Mouse (Mus musculus) neural tube, embryonic 11.5 days (tissue): Measurements from ENCODE around the gene Map3k9. TPM values are rescaled to one million over a fixed set of nuclear protein-coding genes. Genes with fewer than 3 reads are reported as not detected.

Experiments used
- ATAC-seq: fragments of 200-750 bp; cut with Nextera tagmentation; 2 replicates; pipeline ENCODE4 v1.8.0; 2017; ENCODE audit warnings: moderate number of reproducible peaks, mild to moderate bottlenecking, moderate TSS enrichment, moderate library complexity; ENCODE audit not compliant: insufficient read depth, low FRiP score, low TSS enrichment
- DNase-seq: peaks from one replicate; pipeline ENCODE4 v3.0.0-alpha.2; 2015; ENCODE audit warnings: low spot score
- H3K27ac ChIP-seq: fragments of 300-500 bp; sonication (generic); 2 replicates; pipeline ENCODE4 v1.5.1; 2014; ENCODE audit warnings: low read depth, mild to moderate bottlenecking, low read length
- H3K27me3 ChIP-seq: fragments of 300-500 bp; sonication (generic); 2 replicates; pipeline ENCODE4 v1.6.1; 2014; ENCODE audit warnings: mild to moderate bottlenecking, low read length, mixed read lengths; ENCODE audit not compliant: control insufficient read depth, insufficient read depth
- H3K36me3 ChIP-seq: fragments of 300-500 bp; sonication (generic); 2 replicates; pipeline ENCODE4 v1.6.1; 2014; ENCODE audit warnings: mild to moderate bottlenecking, low read length, moderate library complexity, mixed read lengths; ENCODE audit not compliant: control insufficient read depth, insufficient read depth
- H3K4me1 ChIP-seq: fragments of 300-500 bp; sonication (generic); 2 replicates; pipeline ENCODE4 v1.6.1; 2014; ENCODE audit warnings: low read length, mixed read lengths; ENCODE audit not compliant: control insufficient read depth, insufficient read depth
- H3K4me2 ChIP-seq: fragments of 300-500 bp; sonication (generic); 2 replicates; pipeline ENCODE4 v1.6.1; 2014; ENCODE audit warnings: low read depth, mild to moderate bottlenecking, moderate library complexity
- H3K4me3 ChIP-seq: fragments of 300-500 bp; sonication (generic); 2 replicates; pipeline ENCODE4 v1.5.1; 2014; ENCODE audit warnings: low read depth, low read length
- H3K9ac ChIP-seq: fragments of 300-500 bp; sonication (generic); 2 replicates; pipeline ENCODE4 v1.6.1; 2014; ENCODE audit warnings: mild to moderate bottlenecking, low read length
- H3K9me3 ChIP-seq: fragments of 300-500 bp; sonication (generic); 2 replicates; pipeline ENCODE4 v1.6.1; 2016; ENCODE audit warnings: low read length; ENCODE audit not compliant: control insufficient read depth
- WGBS: fragments of 180-500 bp; shearing (Covaris S2); extraction: QIAGEN DNeasy Blood & Tissue Kit; methylation state at CpG from one replicate; pipeline ENCODE4 v1.1.7; 2014; 5-methylcytosine and 5-hydroxymethylcytosine counted together
- polyA plus RNA-seq: library from polyadenylated mRNA; unstranded; fragments of >200 nt; fragmentation: Nextera tagmentation; extraction: Ambion mirVana; gene quantifications from 2 replicates; pipeline ENCODE4 v1.2.1, GENCODE M21; 2014

The Map3k9 gene
- polyA plus RNA-seq, 1 experiment from 2014 or later = 3.7 TPM

GRCm38 (mm10) chr12:81687873-81688272, 93.1 kb downstream of the Map3k9 start:
- no peaks in the 10 kb centered on the region; the same call in 1 of the 2 replicates for H3K4me1 ChIP-seq
- no peaks in the 10 kb centered on the region for H3K9me3 ChIP-seq
- no peaks in the 10 kb centered on the region for H3K27me3 ChIP-seq
- H3K27ac ChIP-seq = no peak overlapping the region
- no peak overlapping the region for H3K9ac ChIP-seq
- ATAC-seq = no peak
- H3K4me2 ChIP-seq = no peak overlapping the region
- DNase-seq = no peak
- no peak overlapping the region for H3K4me3 ChIP-seq
- H3K36me3 ChIP-seq = no peaks in the 10 kb centered on the region
- WGBS = 92% methylated on average over 5 of the region's 5 CpGs

- Histone ChIP-seq H3K27ac (no peak overlapping the region), H3K36me3 (no peaks in the 10 kb centered on the region), H3K4me1 (no peaks in the 10 kb centered on the region; the same call in 1 of the 2 replicates), H3K4me2 (no peak overlapping the region), H3K9me3 (no peaks in the 10 kb centered on the region), H3K27me3 (no peaks in the 10 kb centered on the region), H3K9ac (no peak overlapping the region), H3K4me3 (no peak overlapping the region)
- WGBS = 50% methylated on average over 12 of the region's 12 CpGs
- ATAC-seq (no peak), DNase-seq (peak; percentile 21)
Measured at GRCm38 (mm10) chr12:81686406-81687117, 94.4 kb downstream of the Map3k9 start.

- Histone ChIP-seq H3K36me3 (no peaks in the 10 kb centered on the region), H3K27ac (no peak overlapping the region), H3K4me2 (no peak overlapping the region), H3K9ac (no peak overlapping the region), H3K27me3 (no peaks in the 10 kb centered on the region), H3K4me1 (no peaks in the 10 kb centered on the region; the same call in 1 of the 2 replicates), H3K4me3 (no peak overlapping the region), H3K9me3 (no peaks in the 10 kb centered on the region)
- DNase-seq (no peak), ATAC-seq (no peak)
- WGBS = 33% methylated on average over 3 of the region's 3 CpGs
Measured at GRCm38 (mm10) chr12:81685981-81686380, 95.0 kb downstream of the Map3k9 start.

GRCm38 (mm10) chr12:81684096-81684495, 96.9 kb downstream of the Map3k9 start:
- ATAC-seq = no peak
- no peaks in the 10 kb centered on the region for H3K9me3 ChIP-seq

GRCm38 (mm10) chr12:81683395-81683794, 97.6 kb downstream of the Map3k9 start:
- H3K4me3 ChIP-seq = no peak overlapping the region
- no peak overlapping the region for H3K27ac ChIP-seq
- H3K9me3 ChIP-seq = no peaks in the 10 kb centered on the region
- no peak overlapping the region for H3K4me2 ChIP-seq
- ATAC-seq = no peak
- DNase-seq = no peak
- 71% methylated on average over 11 of the region's 11 CpGs for WGBS
- H3K4me1 ChIP-seq = no peaks in the 10 kb centered on the region; the same call in 1 of the 2 replicates
- H3K9ac ChIP-seq = no peak overlapping the region
- H3K36me3 ChIP-seq = no peaks in the 10 kb centered on the region
- no peaks in the 10 kb centered on the region for H3K27me3 ChIP-seq

More at GRCm38 (mm10) chr12:81684096-81684495, 96.9 kb downstream of the Map3k9 start:
- H3K9ac ChIP-seq = no peak overlapping the region
- H3K4me2 ChIP-seq = no peak overlapping the region
- DNase-seq = no peak
- no peaks in the 10 kb centered on the region for H3K36me3 ChIP-seq
- no peaks in the 10 kb centered on the region; the same call in 1 of the 2 replicates for H3K4me1 ChIP-seq
- WGBS = 87% methylated on average over 6 of the region's 6 CpGs
- H3K4me3 ChIP-seq = no peak overlapping the region
- H3K27ac ChIP-seq = no peak overlapping the region
- no peaks in the 10 kb centered on the region for H3K27me3 ChIP-seq

GRCm38 (mm10) chr12:81679807-81680529, 101.0 kb downstream of the Map3k9 start:
- ATAC-seq (no peak), DNase-seq (no peak)
- H3K36me3 ChIP-seq = no peaks in the 10 kb centered on the region
- no peaks in the 10 kb centered on the region for H3K4me1 ChIP-seq
- H3K4me3 ChIP-seq = no peak overlapping the region
- no peaks in the 10 kb centered on the region for H3K9me3 ChIP-seq
- no peaks in the 10 kb centered on the region for H3K27me3 ChIP-seq
- WGBS = 82% methylated on average over 7 of the region's 7 CpGs
- no peak overlapping the region for H3K9ac ChIP-seq
- H3K4me2 ChIP-seq = no peak overlapping the region
- H3K27ac ChIP-seq = no peak overlapping the region

GRCm38 (mm10) chr12:81675557-81675956, 105.4 kb downstream of the Map3k9 start:
- no peaks in the 10 kb centered on the region for H3K9me3 ChIP-seq
- DNase-seq (no peak), ATAC-seq (no peak)
- no peak overlapping the region for H3K27ac ChIP-seq
- WGBS = 69% methylated on average over 2 of the region's 2 CpGs
- no peak overlapping the region for H3K4me2 ChIP-seq
- H3K4me3 ChIP-seq = no peak overlapping the region
- no peaks in the 10 kb centered on the region for H3K36me3 ChIP-seq
- H3K4me1 ChIP-seq = no peaks in the 10 kb centered on the region
- H3K9ac ChIP-seq = no peak overlapping the region
- H3K27me3 ChIP-seq = no peaks in the 10 kb centered on the region
